Mouse (Mus musculus) C3H10T1/2 (cell line): ENCODE measurements around the gene Ttc22. TPM values are rescaled to one million over a fixed set of nuclear protein-coding genes. Genes with fewer than 3 reads are reported as not detected.

Source experiments
- polyA plus RNA-seq, 2 experiments: library from polyadenylated mRNA; unstranded; fragments of >200 nt; fragmentation: generic; extraction: Trizol; gene quantifications; one replicate each; pipeline ENCODE4 v1.2.1; 2012; ENCODE audit warnings: missing spikeins in 2 of 2

Ttc22 gene
- polyA plus RNA-seq: 1 to 10 TPM in 1 of 2 experiments, not detected in 1; 1.2 TPM

GRCm38 (mm10) chr4:106622030-106622493 lies at the start of gene Ttc22:
Ttc22 (plus strand) TSS chr4:106622432.

GRCm38 (mm10) chr4:106617056-106617455 lies 5.2 kb upstream of the Ttc22 start, which contains the start of gene Lexm:
Lexm (minus strand) TSS chr4:106617241.

DNA sequence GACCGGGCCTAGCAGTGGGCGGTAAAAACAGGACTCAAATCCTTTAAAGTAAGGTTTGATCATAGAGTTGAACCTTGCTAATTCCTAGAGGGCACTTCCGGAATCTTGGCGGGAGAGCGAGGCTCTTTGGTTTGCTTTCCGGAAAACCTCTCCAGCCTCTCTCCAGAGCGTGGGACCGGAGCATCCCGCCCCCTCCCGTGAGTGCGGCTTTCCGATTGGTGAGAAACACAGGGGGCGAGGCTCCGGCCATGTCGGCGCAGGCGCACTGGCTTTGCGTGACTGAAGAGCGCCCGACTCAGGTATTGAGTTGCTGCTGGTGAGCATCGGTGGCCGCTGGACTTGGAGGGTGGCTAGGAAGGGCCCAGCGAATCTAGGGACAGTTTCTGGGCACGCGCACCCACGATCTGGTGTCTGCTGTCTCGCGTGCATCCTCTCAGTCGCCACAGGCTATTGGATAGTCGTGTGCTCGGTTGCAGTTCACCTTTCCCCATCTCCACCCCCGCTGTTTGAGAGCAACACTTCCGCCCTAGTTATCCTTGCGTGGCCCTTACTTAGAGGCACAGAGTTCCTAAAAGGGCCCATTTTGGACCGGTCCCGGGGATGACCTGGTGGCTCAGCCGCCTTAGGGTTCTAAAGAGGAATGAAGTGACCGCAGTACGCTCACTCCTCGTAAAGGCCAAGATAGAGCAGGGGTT lies 28.7 kb downstream of the Ttc22 start, which contains the start of gene Pars2:
Gene Pars2, plus strand, starts transcription at position 237 of the 695 bp plus-strand sequence.

GRCm38 (mm10) chr4:106678442-106679118 lies 56.3 kb downstream of the Ttc22 start, which contains the start of gene Ttc4:
Ttc4 (minus strand) TSS chr4:106678944.

Other genes starting within 250 kb of the Ttc22 start
- gene Pcsk9, start 158.1 kb upstream of the Ttc22 start, polyA plus RNA-seq: under 1 TPM; 0.05 to 0.08 TPM
- not detected for gene Bsnd, start 130.1 kb upstream of the Ttc22 start, polyA plus RNA-seq
- 10 to 100 TPM; 43.8 to 48.9 TPM for gene Dhcr24, start 61.4 kb upstream of the Ttc22 start, polyA plus RNA-seq
- gene Lexm, start 5.2 kb upstream of the Ttc22 start, polyA plus RNA-seq: not detected
- 1 to 10 TPM; 5.6 to 6.6 TPM for gene Pars2, start 28.6 kb downstream of the Ttc22 start, polyA plus RNA-seq
- 10 to 100 TPM in 1 of 2 experiments, 1 to 10 TPM in 1; 7.8 to 25.4 TPM for gene Ttc4, start 56.5 kb downstream of the Ttc22 start, polyA plus RNA-seq
- gene Mroh7, start 108.5 kb downstream of the Ttc22 start, polyA plus RNA-seq: not detected
- gene Fam151a, start 111.5 kb downstream of the Ttc22 start, polyA plus RNA-seq: under 1 TPM in 1 of 2 experiments, not detected in 1; 0.04 TPM
- gene Acot11, start 182.6 kb downstream of the Ttc22 start, polyA plus RNA-seq: under 1 TPM; 0.25 to 0.94 TPM